Mouse (Mus musculus) lung, adult 2 months (tissue): ENCODE data around the gene S100a7a. TPM values are rescaled to one million over a fixed set of nuclear protein-coding genes. Genes with fewer than 3 reads are reported as not detected.

ENCODE experiments used
- DNase-seq: peaks from one replicate; pipeline ENCODE4 v3.0.0; 2022
- H3K4me1 ChIP-seq: fragments of 200-500 bp; 2 replicates; pipeline ENCODE4 v1.6.1; 2011; ENCODE audit warnings: low read length; ENCODE audit not compliant: control insufficient read depth, insufficient read depth
- H3K4me3 ChIP-seq: fragments of 200-500 bp; replicated peaks from 2 replicates; pipeline ENCODE3; 2011; ENCODE audit warnings: low read depth, mild to moderate bottlenecking, control low read depth, low read length; ENCODE audit errors: extremely low read depth
- CTCF ChIP-seq: fragments of 200-500 bp; IDR thresholded peaks from 2 replicates; pipeline ENCODE4 v1.5.1; 2011; ENCODE audit warnings: mild to moderate bottlenecking, low read length, control low read depth; ENCODE audit not compliant: insufficient read depth
- POLR2A ChIP-seq: fragments of 200-500 bp; IDR thresholded peaks from 2 replicates; pipeline ENCODE4 v1.6.1; 2011; ENCODE audit warnings: low read depth, mild to moderate bottlenecking, control low read depth, low read length, borderline replicate concordance; ENCODE audit errors: extremely low read depth
- WGBS: fragments of 180-500 bp; shearing (Covaris S2); methylation state at CpG from one replicate; pipeline ENCODE4 v1.1.7; 2018; 5-methylcytosine and 5-hydroxymethylcytosine counted together
- polyA plus RNA-seq: library from polyadenylated mRNA; depleted of rRNA; stranded (reverse); fragments of >200 nt; gene quantifications from 2 replicates; pipeline ENCODE4 v1.2.3, GENCODE M21; 2012

The S100a7a gene
- polyA plus RNA-seq, 1 experiment = 5.6 TPM

DNA sequence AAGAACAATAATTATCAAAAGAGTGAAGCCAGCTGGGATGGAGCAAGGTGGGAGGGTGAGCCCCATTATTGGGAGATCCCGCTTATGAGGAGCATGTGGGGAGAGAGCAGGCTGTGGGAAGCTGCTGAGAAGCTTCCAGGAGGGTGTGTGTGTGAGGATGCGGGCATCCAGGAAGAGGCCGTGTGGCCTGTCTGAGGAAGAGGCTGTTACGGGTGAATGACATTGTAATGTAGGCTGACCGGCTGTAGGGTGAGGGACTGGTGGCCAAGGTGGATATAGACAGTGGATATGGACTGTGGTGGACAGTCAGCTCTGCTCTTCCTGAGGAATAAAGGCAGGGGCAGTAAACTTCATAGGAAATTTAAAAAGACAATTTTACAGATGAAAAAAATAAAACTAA, 28.3 kb upstream of the S100a7a start:
- DNase-seq = no peak
- H3K4me3 ChIP-seq = no peak overlapping the region
- WGBS = 73% methylated on average over 5 of the region's 5 CpGs
- TF ChIP-seq CTCF (no peak), POLR2A (no peak)
- no peaks in the 10 kb centered on the region; the same call in 1 of the 2 replicates for H3K4me1 ChIP-seq

DNA sequence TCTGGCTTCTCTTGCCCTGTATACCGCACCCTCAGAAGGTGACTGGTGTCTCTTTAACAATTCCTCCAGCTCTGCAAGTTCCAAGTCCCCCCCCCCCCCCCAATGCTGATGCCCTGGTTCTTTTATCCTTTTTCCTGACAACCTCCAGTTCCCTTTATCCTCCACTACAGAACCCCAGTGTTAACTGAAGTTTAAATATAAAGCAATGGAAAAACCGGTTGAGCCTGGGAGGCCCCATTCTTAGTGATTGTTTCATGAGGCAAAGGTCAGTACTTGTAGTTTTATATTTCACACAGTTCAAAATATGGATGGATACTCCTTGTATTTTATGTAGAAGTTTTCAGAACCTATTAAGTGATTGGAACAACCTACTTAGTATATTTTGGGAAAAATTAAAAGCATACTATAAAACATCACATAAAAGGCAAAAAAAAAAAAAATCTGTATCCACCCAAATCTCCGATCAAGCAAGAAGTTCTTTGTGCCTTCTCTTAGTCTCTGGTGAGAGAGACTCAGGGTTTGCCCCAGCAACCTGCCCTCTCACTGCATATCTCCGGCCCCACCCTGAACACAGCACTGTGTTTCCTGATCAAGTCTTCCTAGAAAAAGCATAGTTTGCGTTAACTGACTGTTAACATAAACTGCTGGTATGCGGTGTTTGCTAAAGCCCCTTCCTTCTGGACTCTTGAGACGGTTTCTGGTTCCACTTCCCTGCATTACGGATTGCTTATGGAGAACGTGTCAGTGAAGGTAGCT, 27.4 kb upstream of the S100a7a start:
- 45% methylated on average over 9 of the region's 9 CpGs for WGBS
- Histone ChIP-seq H3K4me3 (no peak overlapping the region), H3K4me1 (no peaks in the 10 kb centered on the region; the same call in 1 of the 2 replicates)
- TF ChIP-seq POLR2A (no peak), CTCF (no peak)
- DNase-seq = no peak

DNA sequence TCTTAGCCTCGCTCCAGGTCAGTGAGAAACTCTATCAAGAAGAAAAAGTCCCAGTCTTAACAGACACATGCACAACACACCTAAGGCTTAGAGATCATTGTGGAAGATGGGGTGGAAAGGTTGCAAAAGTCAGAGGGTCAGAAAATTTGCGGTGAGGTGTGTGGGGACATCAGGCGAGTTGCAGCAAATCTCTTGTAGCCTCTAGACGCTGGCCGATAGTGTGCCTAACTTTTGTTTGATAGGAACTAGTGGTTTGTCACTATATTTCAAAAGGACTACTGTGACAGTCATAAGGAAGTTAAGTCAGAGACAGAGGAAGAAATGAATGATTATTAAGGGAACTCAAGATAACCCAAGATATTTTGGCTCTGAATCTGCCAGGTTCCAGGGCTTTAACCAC, 26.5 kb upstream of the S100a7a start:
- TF ChIP-seq POLR2A (no peak), CTCF (no peak)
- WGBS = 81% methylated on average over 5 of the region's 5 CpGs
- no peaks in the 10 kb centered on the region; the same call in 1 of the 2 replicates for H3K4me1 ChIP-seq
- no peak overlapping the region for H3K4me3 ChIP-seq
- no peak for DNase-seq

- WGBS = 56% methylated on average over 4 of the region's 4 CpGs
- TF ChIP-seq POLR2A (no peak), CTCF (peak; percentile 51)
Observed at GRCm38 (mm10) chr3:90627807-90628206, 26.0 kb upstream of the S100a7a start.

GRCm38 (mm10) chr3:90629298-90629697, 24.5 kb upstream of the S100a7a start:
- no peaks in the 10 kb centered on the region; the same call in 1 of the 2 replicates for H3K4me1 ChIP-seq
- no peak for TF ChIP-seq CTCF
- no peak for TF ChIP-seq POLR2A
- WGBS = 68% methylated on average over 2 of the region's 2 CpGs
- no peak overlapping the region for H3K4me3 ChIP-seq
- DNase-seq = no peak

More at GRCm38 (mm10) chr3:90627807-90628206, 26.0 kb upstream of the S100a7a start:
- Histone ChIP-seq H3K4me1 (no peaks in the 10 kb centered on the region; the same call in 1 of the 2 replicates), H3K4me3 (no peak overlapping the region)
- DNase-seq = no peak

DNA sequence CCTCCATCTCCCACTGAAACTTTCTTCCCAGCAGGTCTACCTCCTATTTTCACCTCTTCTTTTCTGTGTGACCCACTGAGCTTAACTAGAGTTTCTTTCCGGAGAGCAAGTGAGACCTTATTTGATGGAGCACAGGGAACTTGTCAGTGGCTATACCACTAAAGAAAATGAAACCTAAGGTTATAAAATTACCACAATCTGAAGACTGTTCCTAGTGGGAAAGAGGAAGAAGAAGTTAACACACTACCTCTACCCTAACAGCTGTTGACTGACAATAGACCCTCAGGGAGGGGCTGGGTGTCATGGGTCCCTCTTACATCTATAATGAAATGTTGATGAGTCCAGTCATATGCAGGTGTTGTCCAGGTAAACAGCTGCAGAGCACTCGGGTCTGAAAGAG, 21.8 kb upstream of the S100a7a start:
- no peak for DNase-seq
- Histone ChIP-seq H3K4me3 (no peak overlapping the region), H3K4me1 (no peaks in the 10 kb centered on the region)
- 75% methylated on average over 2 of the region's 2 CpGs for WGBS
- TF ChIP-seq CTCF (no peak), POLR2A (no peak)

- H3K4me3 ChIP-seq = no peak overlapping the region
- DNase-seq = no peak
- TF ChIP-seq CTCF (no peak), POLR2A (no peak)
- no peaks in the 10 kb centered on the region for H3K4me1 ChIP-seq
- WGBS = 56% methylated on average over 1 of the region's 1 CpGs
Observed at GRCm38 (mm10) chr3:90638511-90639275, 15.1 kb upstream of the S100a7a start.

- no peak for DNase-seq
- no peak overlapping the region for H3K4me3 ChIP-seq
- no peak for TF ChIP-seq POLR2A
- TF ChIP-seq CTCF = peak; percentile 76
- 56% methylated on average over 7 of the region's 7 CpGs for WGBS
- no peaks in the 10 kb centered on the region for H3K4me1 ChIP-seq
Observed at GRCm38 (mm10) chr3:90639511-90640154, 14.2 kb upstream of the S100a7a start.

GRCm38 (mm10) chr3:90640981-90641380, 12.8 kb upstream of the S100a7a start:
- no peak for DNase-seq
- TF ChIP-seq POLR2A (no peak), CTCF (no peak)
- Histone ChIP-seq H3K4me1 (no peaks in the 10 kb centered on the region), H3K4me3 (no peak overlapping the region)
- WGBS = 79% methylated on average over 7 of the region's 7 CpGs
